Mouse (Mus musculus) stomach, embryonic 15.5 days (tissue): ENCODE data around the gene Scarb2. TPM values are rescaled to one million over a fixed set of nuclear protein-coding genes. Genes with fewer than 3 reads are reported as not detected.

Source experiments
- ATAC-seq: fragments of 200-750 bp; cut with Nextera tagmentation; 2 replicates; pipeline ENCODE4 v1.8.0; 2017; ENCODE audit warnings: low read depth, moderate number of reproducible peaks, moderate TSS enrichment; ENCODE audit not compliant: insufficient read depth, low FRiP score
- H3K27ac ChIP-seq: fragments of 300-500 bp; sonication (generic); 2 replicates; pipeline ENCODE4 v1.5.1; 2015; ENCODE audit warnings: mild to moderate bottlenecking, inconsistent platforms
- H3K27me3 ChIP-seq: fragments of 300-500 bp; sonication (generic); replicated peaks from 2 replicates; pipeline ENCODE4 v1.6.1; 2015; ENCODE audit warnings: inconsistent platforms
- H3K36me3 ChIP-seq: fragments of 300-500 bp; sonication (generic); 2 replicates; pipeline ENCODE4 v1.6.1; 2015; ENCODE audit warnings: inconsistent platforms
- H3K4me1 ChIP-seq: fragments of 300-500 bp; sonication (generic); 2 replicates; pipeline ENCODE4 v1.6.1; 2015; ENCODE audit warnings: inconsistent platforms
- H3K4me2 ChIP-seq: fragments of 300-500 bp; sonication (generic); 2 replicates; pipeline ENCODE4 v1.6.1; 2015; ENCODE audit warnings: mild to moderate bottlenecking, inconsistent platforms
- H3K4me3 ChIP-seq: fragments of 300-500 bp; sonication (generic); replicated peaks from 2 replicates; pipeline ENCODE4 v1.5.1; 2015; ENCODE audit warnings: inconsistent platforms
- H3K9ac ChIP-seq: fragments of 300-500 bp; sonication (generic); 2 replicates; pipeline ENCODE4 v1.6.1; 2015; ENCODE audit warnings: inconsistent platforms
- H3K9me3 ChIP-seq: fragments of 300-500 bp; sonication (generic); 2 replicates; pipeline ENCODE4 v1.6.1; 2016; ENCODE audit warnings: inconsistent platforms
- WGBS: fragments of 180-500 bp; shearing (Covaris S2); methylation state at CpG from one replicate; pipeline ENCODE4 v1.1.7; 2015; 5-methylcytosine and 5-hydroxymethylcytosine counted together
- microRNA-seq: library from miRNA; unstranded; fragments of <30 nt; microRNA quantifications from one replicate; pipeline ENCODE4, GENCODE M21; 2016
- polyA plus RNA-seq: library from polyadenylated mRNA; unstranded; fragments of >200 nt; fragmentation: Nextera tagmentation; extraction: Ambion mirVana; gene quantifications from 2 replicates; pipeline ENCODE4 v1.2.1, GENCODE M21; 2015

The Scarb2 gene
- polyA plus RNA-seq, 1 experiment from 2014 or later: 15.8 TPM

DNA sequence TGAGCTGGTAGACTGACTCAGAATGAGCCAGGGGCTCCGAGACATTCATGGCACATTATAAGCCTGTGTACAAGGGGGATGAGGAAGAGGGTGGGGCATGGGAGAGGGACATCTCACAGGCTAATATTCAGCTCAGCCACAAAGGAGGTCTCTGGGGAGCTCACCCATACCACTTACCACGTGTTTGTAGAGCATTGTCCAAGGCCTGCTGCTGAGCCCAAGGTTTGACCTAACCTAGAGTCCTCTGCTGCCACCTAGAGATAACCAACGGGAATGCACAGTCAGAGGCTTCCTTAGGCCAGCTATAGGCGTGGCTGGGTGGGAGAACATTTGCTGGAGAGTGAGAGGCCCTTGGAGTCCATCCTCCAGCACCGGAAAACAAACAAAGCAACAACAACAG is 108.5 kb downstream of the Scarb2 start:
- H3K4me2 ChIP-seq: no peak overlapping the region
- H3K36me3 ChIP-seq: no peaks in the 10 kb centered on the region
- no peaks in the 10 kb centered on the region for H3K4me1 ChIP-seq
- WGBS: 22% methylated on average over 5 of the region's 5 CpGs
- H3K4me3 ChIP-seq: no peak overlapping the region
- peak; percentile 70; the same call in 1 of the 2 replicates for ATAC-seq
- H3K9ac ChIP-seq: no peak overlapping the region
- H3K9me3 ChIP-seq: no peaks in the 10 kb centered on the region
- 0 out of 2 replicates have a peak, but pooled peaks cover 5% of the 10 kb centered on the region for H3K27me3 ChIP-seq
- H3K27ac ChIP-seq: no peak overlapping the region

DNA sequence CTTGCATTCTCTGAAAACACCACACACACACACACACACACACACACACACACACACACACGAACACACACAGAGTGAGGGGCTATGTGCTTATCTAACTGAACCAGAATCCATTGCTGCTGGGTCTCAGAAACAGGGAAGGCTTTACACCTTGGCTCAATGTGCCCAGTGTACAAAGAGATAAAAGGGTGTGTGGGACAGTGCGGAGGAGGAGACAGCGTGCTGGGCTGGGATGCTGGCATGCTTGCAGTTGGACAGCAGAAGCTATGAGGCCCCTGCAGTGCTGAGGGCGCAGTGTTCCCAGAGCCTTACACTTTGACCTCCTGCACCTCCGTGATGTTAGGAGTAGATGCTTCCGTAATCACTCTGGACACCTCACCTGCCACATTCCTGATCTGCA is 110.2 kb downstream of the Scarb2 start:
- Histone ChIP-seq H3K4me3 (no peak overlapping the region), H3K9me3 (no peaks in the 10 kb centered on the region), H3K4me2 (no peak overlapping the region), H3K9ac (no peak overlapping the region), H3K4me1 (no peaks in the 10 kb centered on the region), H3K27me3 (peaks cover 11% of the 10 kb centered on the region; the same call in 1 of the 2 replicates), H3K27ac (no peak overlapping the region), H3K36me3 (no peaks in the 10 kb centered on the region)
- peak; percentile 60; the same call in 1 of the 2 replicates for ATAC-seq
- WGBS: 81% methylated on average over 6 of the region's 6 CpGs

DNA sequence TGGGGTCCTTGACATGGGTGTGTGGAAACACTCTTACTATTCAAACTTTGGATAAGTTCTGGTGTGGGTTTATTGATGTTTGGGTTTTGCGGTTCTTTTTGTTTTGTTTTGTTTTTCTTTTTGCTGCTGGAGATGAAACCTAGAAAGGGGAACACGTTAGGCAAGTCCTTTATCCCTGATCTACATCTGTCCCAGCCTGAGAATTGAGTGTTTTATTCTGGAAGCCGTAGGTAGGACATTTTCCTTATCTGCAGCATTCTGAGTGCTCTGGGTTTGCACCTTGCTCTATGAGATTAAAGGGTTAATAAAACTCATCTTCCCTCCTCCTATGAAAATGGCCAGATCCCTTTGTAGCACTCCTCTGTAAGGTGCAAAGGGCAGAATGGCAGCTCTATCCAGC is 110.9 kb downstream of the Scarb2 start:
- Histone ChIP-seq H3K4me3 (no peak overlapping the region), H3K36me3 (no peaks in the 10 kb centered on the region), H3K9me3 (no peaks in the 10 kb centered on the region), H3K9ac (no peak overlapping the region), H3K27ac (no peak overlapping the region), H3K4me1 (no peaks in the 10 kb centered on the region), H3K4me2 (no peak overlapping the region), H3K27me3 (peaks cover 18% of the 10 kb centered on the region; the same call in 1 of the 2 replicates)
- no peak for ATAC-seq
- WGBS: 81% methylated on average over 3 of the region's 3 CpGs

DNA sequence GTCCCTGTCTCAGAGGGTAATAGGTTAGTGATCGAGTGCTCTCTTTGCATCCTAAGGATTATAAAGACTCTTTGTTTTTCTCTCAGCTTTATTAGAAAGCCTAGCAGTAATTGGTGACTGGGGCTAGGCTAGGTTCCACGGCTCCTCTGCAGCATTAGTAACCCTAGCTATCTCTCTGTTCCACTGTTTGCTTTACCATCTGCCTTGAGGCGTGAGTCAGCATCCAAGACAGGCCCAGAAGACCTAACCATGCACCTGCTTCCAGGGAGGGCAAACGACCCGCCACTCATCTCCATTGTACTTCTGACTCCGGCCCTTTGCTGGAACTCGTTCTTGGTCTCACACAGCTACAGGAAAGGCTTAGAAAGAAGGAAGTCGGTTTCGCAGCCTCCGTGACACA is 112.8 kb downstream of the Scarb2 start:
- Histone ChIP-seq H3K4me3 (no peak overlapping the region), H3K4me1 (no peaks in the 10 kb centered on the region), H3K4me2 (no peak overlapping the region), H3K9me3 (no peaks in the 10 kb centered on the region), H3K27me3 (peaks cover 22% of the 10 kb centered on the region; the same call in 1 of the 2 replicates), H3K9ac (no peak overlapping the region), H3K27ac (no peak overlapping the region), H3K36me3 (no peaks in the 10 kb centered on the region)
- 62% methylated on average over 10 of the region's 10 CpGs for WGBS
- ATAC-seq: no peak

DNA sequence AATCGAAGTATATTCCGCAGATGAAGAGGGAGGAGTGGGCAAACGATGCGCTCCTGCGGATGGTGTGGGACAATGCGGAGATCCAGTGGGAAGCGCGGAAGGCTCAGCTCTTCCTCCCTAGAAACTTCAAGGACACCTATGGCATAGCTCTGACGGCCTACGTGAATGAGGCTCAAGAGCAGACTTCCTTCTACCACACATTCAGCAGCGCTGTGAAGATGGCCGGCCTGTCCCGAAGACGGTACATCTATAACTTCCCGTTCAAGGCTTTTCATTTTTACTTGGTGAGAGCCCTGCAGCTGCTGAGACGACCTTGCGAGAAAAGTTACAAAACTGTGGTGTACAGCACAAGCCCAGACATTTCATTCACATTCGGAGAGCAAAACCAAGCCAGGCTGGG is 114.1 kb downstream of the Scarb2 start:
- Histone ChIP-seq H3K9me3 (no peaks in the 10 kb centered on the region), H3K36me3 (no peaks in the 10 kb centered on the region), H3K9ac (no peak overlapping the region), H3K27ac (no peak overlapping the region), H3K4me3 (peak overlapping the region; percentile 15; the same call in 1 of the 2 replicates), H3K27me3 (peaks cover 22% of the 10 kb centered on the region; the same call in 1 of the 2 replicates), H3K4me1 (no peaks in the 10 kb centered on the region), H3K4me2 (peak overlapping the region; percentile 43)
- no peak for ATAC-seq
- 43% methylated on average over 18 of the region's 18 CpGs for WGBS

Small RNA genes within 50 kb of the gene (microRNA-seq; reads per million reads assigned to microRNA genes)
- gene Mir6415: not detected

Other genes starting within 250 kb of the Scarb2 start
- 18.4 and 19.9 TPM in 2 replicates for gene Naaa, start 228.7 kb downstream of the Scarb2 start, polyA plus RNA-seq
- gene Sdad1, start 196.4 kb downstream of the Scarb2 start, polyA plus RNA-seq: 39.2 and 41.9 TPM in 2 replicates
- not detected in 2 replicates for gene Cxcl9, start 178.8 kb downstream of the Scarb2 start, polyA plus RNA-seq
- gene Art3, start 175.0 kb downstream of the Scarb2 start, polyA plus RNA-seq: 3.5 and 4.0 TPM in 2 replicates
- gene Cxcl10, start 157.9 kb downstream of the Scarb2 start, polyA plus RNA-seq: 1.3 and 2.0 TPM in 2 replicates
- gene Nup54, start 71.6 kb downstream of the Scarb2 start, polyA plus RNA-seq: 42.8 and 43.5 TPM in 2 replicates
- 0.13 and 0.36 TPM in 2 replicates for gene Fam47e, start 48.2 kb upstream of the Scarb2 start, polyA plus RNA-seq
- 58.3 and 66.7 TPM in 2 replicates for gene Stbd1, start 96.2 kb upstream of the Scarb2 start, polyA plus RNA-seq
- 0.94 and 1.2 TPM in 2 replicates for gene Ccdc158, start 168.4 kb upstream of the Scarb2 start, polyA plus RNA-seq
- 9.2 and 12.3 TPM in 2 replicates for gene Shroom3, start 176.6 kb upstream of the Scarb2 start, polyA plus RNA-seq